Mouse (Mus musculus): ENCODE data around the gene Map3k14.

The Map3k14 gene

DNA sequence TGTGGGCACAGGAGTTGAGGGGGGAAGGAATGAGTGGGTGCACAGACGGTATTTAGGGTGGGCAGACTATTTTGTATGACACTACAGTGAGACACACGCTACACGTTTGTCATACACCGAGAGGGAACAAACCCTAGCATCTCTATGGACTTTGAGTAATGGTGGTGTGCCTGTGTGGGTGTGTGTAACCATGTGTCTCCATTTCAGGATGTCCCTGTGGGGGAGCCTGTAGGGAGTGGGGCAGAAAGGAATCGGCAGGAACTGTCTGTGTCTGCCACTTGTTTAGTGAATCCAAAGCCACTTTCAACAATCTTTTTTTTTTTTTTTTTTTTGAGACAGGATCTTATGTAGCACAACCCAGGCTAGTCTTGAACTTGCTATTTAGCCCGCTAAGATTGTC lies 61.1 kb downstream of the Map3k14 start:
- DNase-seq, result no peak

- DNase-seq, result no peak
Observed at GRCm38 (mm10) chr11:103202376-103202775, 64.9 kb downstream of the Map3k14 start.

DNA sequence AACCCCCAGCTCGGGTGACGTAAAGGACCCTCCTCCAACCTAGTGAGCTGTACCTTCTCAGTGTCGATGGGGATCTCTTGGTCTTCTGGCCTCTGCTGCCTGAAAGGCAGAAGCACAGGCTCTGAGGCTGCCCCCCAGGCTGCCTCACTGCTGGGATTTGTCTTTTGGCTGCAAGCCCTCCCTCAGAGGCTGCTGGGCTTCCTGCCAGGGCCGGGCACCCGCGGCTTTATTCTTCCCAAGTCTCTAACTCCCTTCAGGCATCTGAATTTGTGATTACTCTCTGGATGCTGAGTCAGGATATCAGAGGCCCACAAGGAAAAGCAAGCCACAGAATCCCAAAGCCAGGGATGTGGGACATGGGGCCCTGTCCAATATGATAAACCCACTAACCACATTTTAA lies 65.6 kb downstream of the Map3k14 start:
- DNase-seq, result no peak

DNA sequence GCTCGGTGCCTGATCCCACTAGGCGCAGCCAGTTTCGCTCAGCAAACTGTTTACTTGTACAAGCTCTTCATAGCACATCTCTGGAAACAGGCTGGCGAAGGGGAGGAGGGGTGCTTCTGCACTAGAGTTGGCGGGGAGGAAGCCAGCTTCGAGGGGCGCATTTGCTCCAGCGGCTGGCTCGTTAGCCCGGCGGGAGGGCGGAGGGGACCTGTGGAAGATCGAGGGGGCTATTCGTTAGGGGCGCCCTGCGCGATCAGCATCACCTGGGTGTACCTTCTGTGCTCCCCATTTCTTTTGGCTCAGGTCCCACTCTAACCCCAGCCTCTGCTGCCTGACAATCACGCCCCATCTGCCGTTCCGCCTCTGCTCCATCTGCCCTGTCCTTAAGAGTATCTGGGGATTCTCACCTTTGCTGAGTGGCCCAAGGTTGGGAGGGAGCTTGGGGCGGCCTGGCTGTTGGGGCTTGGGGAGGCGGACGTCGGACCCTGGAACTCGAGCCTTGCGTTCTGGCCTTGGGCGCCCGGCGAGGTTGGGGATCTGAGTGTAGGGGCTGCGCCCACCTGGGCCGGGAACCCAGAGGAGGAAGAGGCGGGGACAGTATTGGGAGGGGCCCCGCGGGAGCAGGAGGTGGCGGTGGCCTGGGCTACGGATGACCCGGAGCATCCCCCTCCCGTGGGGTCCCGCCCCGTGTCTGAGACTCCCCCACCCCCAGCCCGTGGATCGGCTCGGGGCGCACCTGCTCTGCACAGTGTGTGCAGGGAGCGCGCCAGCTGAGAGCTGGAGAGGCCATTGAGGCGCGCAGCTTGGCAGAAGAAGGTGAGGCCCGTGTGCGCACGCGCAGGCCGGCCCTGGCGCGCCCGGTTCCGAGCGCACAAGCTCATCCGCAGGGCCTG lies 68.1 kb downstream of the Map3k14 start:
- peak; percentile 16 for DNase-seq

- peak; percentile 24 for DNase-seq
Observed at GRCm38 (mm10) chr11:103198339-103198738, 68.9 kb downstream of the Map3k14 start.

DNA sequence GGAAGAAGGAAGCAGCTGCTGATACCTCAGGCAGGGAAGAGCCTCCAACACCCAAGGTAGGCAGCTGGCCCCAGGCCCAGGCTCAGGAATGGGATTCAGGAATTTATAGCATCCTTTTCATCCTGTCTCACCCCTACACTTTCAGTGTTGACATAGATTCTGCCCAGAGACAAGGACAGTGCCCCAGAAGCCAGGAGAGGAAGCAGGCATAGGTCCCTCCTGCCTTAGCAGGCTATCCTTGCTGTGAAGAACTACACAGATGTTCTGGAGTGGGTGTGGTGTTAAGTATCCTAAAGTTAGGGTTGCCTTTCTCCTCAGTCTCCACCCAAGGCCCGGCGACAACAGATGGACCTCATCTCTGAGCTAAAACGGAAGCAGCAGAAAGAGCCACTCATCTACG lies 69.9 kb downstream of the Map3k14 start:
- no peak for DNase-seq

DNA sequence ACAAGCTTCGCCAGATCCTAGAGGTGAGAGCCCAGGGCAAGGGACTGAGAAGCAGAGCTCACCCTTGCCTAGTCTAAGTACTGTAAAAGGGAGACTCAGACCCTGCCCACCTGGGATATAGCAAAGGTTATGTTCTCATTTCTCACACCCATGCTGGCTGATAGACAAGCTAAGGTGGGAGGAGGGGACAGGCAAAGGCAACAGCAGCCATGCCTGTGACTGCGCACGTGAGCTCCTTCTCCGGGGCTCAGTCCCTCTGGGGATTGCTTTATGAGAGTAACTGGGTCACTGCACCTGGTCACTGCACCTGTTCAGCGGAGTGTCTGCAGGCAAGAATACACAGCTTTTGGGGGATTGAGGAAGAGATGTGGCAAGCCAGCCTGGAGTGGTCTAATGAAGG lies 71.6 kb downstream of the Map3k14 start:
- no peak for DNase-seq

DNA sequence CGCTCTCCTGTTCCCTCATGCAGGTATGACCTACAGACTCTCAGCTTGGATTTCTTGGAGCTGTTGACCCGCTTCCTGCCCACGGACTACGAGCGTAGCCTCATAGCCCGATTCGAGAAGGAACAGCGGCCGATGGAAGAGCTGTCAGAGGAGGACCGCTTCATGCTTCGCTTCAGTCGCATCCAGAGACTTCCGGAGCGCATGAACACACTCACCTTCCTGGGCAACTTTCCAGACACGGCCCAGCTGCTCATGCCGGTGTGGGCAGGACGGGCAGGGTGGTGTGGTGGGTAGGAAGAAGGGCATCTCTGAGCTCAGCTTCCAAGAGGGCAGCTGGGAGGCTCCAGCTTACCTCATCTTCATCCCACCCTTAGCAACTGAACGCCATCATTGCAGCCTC lies 72.0 kb downstream of the Map3k14 start:
- DNase-seq, result no peak

GRCm38 (mm10) chr11:103193825-103194168 lies 73.5 kb downstream of the Map3k14 start:
- DNase-seq, result no peak

- DNase-seq, result no peak
Observed at GRCm38 (mm10) chr11:103192956-103193824, 74.1 kb downstream of the Map3k14 start.

DNA sequence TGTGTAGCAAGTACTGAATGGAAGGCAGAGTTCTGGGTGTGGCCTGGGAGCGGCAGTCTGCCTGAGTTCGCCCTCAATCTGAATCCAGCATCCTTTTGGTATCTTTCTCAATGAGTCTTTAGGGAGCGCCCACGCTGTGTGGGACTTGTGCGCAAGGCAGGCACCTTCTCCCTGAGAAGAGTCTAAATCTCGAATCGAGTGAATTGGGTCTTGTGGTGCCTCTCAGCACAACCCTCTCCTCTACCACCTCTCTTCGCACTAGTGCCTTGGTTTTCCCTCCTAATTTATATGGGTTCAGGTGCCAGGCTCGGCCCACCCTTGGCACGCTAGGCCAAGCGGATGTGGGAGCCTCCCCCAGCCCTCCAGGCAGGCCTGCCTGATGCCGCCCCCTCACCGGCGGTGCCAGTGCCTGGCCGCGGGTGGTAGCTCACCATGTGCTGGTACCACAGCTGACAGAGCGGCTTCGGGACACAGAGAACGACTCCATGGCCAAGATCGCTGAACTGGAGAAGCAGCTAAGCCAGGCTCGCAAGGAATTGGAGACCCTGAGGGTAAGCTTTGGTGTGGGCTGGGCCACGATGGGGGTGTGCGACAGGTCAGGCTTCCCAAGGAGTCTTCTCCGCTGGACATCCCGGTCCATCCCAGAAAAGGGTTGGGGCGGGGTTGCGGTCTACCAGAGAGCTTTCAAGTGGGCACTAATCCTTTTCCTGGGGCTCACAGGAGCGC lies 74.9 kb downstream of the Map3k14 start:
- DNase-seq, result no peak

- peak; percentile 82 for DNase-seq
Observed at GRCm38 (mm10) chr11:103184891-103185290, 82.4 kb downstream of the Map3k14 start.

DNA sequence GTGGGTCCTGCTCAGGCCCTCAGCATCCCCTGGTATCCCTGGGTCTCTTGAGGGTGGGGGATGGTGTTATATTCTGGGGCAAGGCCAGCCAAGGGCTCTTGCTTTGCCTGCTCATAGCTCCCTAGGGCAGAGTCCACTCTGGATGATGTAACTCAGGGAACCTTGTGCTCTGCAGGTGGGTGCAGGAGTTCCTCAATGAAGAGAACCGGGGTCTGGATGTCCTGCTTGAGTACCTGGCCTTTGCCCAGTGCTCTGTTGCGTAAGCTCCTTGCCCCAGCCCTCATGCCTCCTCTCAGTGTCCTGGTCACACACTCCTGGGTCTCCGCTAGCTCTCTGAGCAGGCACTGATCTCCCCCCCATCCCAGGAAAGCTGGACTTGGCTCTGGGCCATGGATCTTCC lies 85.4 kb downstream of the Map3k14 start:
- DNase-seq, result no peak

DNA sequence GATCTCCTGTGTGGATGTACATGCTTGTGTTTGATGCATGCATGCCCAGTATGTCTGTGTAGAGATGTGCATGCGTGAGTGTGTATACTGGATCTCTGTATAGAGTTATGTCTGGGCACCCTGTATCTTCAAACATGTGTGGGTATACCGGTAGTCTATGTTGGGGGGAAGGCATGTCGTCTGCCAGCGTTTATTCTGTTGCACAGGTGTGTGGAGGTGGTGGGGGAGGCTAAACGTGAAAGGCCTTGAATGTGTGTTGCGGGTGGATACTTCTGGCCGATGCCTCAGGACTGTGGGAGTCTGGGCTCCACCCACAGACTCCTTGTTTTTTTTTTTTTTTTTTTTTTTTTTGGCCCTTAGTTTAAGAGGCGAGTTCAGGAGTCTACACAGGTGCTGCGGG lies 85.9 kb downstream of the Map3k14 start:
- no peak for DNase-seq

DNA sequence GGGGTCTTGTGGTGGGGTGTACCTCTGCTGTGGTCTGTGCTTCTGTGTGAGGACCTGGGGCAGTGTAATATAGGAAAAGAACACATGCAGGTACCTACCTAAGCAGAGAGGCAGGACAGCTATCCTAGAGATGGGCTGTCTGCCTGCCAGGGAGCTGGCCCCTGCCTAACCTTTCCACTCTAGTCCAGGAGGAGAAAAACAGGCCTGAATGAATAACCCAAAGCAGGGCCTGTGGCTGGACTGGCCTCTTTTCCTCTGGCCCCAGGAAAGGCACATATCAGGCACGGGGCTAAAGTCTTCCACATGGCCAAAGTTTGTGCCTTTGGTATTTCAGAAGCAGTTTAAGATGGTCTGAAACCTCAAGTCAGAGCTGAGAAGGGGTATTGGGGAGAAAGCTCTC lies 86.8 kb downstream of the Map3k14 start:
- no peak for DNase-seq

- no peak for DNase-seq
Observed at GRCm38 (mm10) chr11:103178748-103179147, 88.5 kb downstream of the Map3k14 start.

DNA sequence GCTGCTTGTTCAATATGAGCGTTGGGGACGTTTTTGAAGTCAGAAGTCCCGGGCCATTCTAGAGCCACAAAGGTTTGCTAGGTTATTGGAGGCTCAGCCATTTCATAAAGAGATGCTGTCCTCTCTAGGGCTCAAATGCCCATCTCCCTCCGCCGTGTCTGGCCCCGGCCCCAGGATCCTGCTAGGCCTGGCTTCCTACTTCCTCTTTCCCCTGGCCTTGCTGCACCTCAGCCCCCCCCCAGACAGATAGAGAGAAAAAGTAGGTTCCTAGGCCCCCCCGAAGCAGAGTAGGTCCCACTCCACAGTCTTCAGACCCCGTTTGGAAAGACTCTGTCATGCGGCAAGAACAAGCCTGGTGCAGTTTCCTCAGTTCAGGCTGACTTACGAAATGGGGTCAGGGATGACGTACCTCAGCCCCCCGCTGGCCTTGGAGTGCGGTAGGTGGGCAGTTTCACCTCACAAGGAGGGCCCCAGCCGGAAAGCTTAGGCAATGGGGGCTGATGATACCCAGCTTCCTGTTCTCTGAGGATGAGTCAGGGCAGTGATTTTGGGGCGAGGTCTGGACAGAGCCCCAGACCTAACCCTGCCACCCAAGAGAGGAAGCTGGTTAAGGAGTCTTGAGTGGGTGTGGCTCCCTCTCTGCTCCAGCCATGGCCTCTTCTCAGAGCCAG lies 89.3 kb downstream of the Map3k14 start:
- no peak for DNase-seq

GRCm38 (mm10) chr11:103177216-103177615 lies 90.1 kb downstream of the Map3k14 start:
- no peak for DNase-seq

- DNase-seq, result no peak
Observed at GRCm38 (mm10) chr11:103176510-103176909, 90.8 kb downstream of the Map3k14 start.

GRCm38 (mm10) chr11:103175688-103176442 lies 91.4 kb downstream of the Map3k14 start:
- DNase-seq, result peak; percentile 40

DNA sequence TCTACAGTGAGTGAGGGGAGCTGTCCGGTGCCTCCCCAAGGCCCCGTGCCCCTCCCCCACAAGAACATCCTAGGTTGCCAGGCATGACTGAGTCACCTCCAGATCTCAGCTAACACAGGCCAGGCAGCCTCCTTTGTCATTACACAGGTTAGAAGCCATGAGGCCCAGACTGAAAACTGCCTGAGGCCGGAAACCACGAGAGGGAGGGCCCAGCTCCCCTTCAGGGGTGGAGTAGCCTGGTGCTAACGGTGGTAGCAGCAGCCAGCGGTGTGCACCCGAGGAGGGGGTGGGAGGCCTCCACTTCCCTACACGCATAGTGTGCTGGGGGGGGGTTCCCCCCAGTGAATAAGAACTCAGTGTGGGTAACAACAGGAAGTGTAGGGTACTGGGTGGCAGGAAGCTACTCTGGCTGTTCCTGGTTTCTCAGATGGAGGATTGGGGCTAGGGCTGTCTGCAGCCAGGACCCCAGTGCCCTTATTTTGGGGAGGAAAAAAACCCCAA lies 92.3 kb downstream of the Map3k14 start:
- DNase-seq, result peak; percentile 90

- peak; percentile 58 for DNase-seq
Observed at GRCm38 (mm10) chr11:103174411-103174832, 92.8 kb downstream of the Map3k14 start.
